Mouse (Mus musculus) cortical plate, adult 2 months (tissue): ENCODE measurements around the gene Ccdc39. TPM values are rescaled to one million over a fixed set of nuclear protein-coding genes. Genes with fewer than 3 reads are reported as not detected.

Experiments
- H3K27ac ChIP-seq: fragments of 200-500 bp; 2 replicates; pipeline ENCODE4 v1.5.1; 2012; ENCODE audit warnings: low read length, control low read depth, inconsistent platforms; ENCODE audit not compliant: insufficient read depth
- H3K4me1 ChIP-seq: fragments of 200-500 bp; 2 replicates; pipeline ENCODE4 v1.6.1; 2011; ENCODE audit warnings: low read length; ENCODE audit not compliant: control insufficient read depth, insufficient read depth
- H3K4me3 ChIP-seq: fragments of 200-500 bp; 2 replicates; pipeline ENCODE4 v1.5.1; 2011; ENCODE audit warnings: mild to moderate bottlenecking, low read length, control low read depth; ENCODE audit not compliant: insufficient read depth
- CTCF ChIP-seq: fragments of 200-500 bp; IDR thresholded peaks from 2 replicates; pipeline ENCODE4 v1.5.1; 2011; ENCODE audit warnings: mild to moderate bottlenecking, control low read depth, low read length; ENCODE audit not compliant: insufficient read depth; ENCODE audit errors: extremely low read depth
- POLR2A ChIP-seq: fragments of 200-500 bp; IDR thresholded peaks from 2 replicates; pipeline ENCODE4 v1.6.1; 2011; ENCODE audit warnings: mild to moderate bottlenecking, low read length, control low read depth; ENCODE audit not compliant: insufficient read depth; ENCODE audit errors: extremely low read depth
- polyA plus RNA-seq: library from polyadenylated mRNA; depleted of rRNA; stranded (reverse); fragments of >200 nt; gene quantifications from 2 replicates; pipeline ENCODE4 v1.2.3, GENCODE M21; 2012; rRNA removed

Ccdc39 gene
- 57.5 and 63.0 TPM in 2 replicates for polyA plus RNA-seq

DNA sequence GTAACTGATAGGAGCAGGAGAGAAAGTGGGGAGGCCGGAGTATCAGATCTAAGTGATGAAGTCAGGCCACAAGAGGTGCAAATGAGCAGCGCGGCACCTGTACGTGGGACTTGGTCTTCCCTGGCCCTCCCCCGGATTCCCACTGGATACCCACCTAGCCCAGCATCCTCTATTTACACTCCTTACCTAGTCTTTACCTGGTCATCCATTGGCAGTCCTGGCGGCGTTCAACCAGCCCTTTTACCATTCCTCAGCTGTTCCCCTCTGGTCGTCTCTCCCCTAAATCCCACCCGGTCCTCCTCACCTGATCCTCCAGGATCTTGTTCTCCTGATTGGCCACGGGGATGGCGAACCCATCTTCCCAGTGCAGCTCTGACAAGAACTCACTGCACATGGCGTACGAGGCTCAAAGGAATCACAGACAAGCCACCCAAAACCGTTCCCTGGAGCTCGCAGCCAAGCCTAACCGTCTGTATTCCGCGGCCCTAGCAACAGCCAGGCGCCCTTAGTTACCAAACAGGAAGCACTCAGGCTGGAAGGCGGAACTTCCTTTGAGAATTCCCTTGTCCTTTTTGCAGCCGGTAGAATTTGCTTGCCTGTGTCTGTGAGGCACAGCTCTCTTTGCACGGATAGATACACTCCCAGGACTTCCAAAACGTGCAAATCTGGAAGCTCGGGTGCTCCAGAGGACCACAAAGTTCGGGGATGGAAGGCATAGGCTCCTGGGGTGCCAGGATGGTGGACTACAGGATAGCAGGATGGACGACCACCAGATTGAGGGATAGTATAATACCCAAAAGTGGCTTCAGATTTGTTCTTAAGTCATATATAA, at the start of gene Ccdc39:
Gene Ccdc39 (minus strand): TSS at position 510 of the 832 bp plus-strand sequence.
- Histone ChIP-seq H3K27ac (no peak within 1 kb of the TSS), H3K4me3 (peak within 1 kb of the TSS; percentile 71), H3K4me1 (no peaks in the 10 kb centered on the region)
- no peak for TF ChIP-seq CTCF
- TF ChIP-seq POLR2A: peak; percentile 81

DNA sequence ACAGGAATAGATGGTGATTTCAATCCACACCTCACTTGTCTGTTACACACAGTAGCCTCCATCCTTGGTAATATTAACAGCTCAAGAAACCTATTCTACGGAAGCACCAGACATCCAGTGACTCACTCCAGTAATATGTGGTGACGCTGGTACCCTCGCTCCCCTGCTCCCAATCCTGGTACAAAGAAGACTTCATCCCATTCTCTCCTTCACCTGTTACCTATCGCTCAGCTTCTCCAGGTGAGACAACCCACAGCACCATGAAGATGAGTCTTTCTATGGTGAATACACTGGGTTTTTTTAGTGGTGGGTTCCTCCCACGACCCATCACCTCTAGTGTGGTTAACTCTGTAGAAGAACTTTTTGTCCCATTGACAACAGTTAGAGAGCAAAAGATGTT, 49.3 kb upstream of the Ccdc39 start:
- Histone ChIP-seq H3K4me3 (no peak overlapping the region), H3K27ac (no peak overlapping the region), H3K4me1 (no peaks in the 10 kb centered on the region)
- no peak for TF ChIP-seq POLR2A
- no peak for TF ChIP-seq CTCF

DNA sequence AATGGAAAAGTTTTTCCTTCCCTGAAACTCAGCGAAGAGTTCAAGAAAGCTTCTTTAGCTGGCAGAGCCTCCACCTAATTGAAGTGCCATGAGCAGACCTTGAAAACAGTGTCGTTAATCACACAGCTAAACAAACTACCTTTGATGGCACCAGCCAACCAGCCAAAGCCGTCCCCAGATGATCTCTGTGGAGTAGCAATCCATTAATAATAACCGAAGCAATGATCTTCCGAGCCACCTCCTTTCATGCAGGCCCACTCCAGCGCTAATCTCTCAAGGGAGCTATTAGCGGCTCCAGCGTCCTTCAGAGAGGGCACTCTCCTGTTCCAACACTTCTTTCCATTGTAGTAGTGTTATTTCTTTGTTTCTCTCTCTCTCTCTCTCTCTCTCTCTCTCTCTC, 43.3 kb upstream of the Ccdc39 start:
- no peaks in the 10 kb centered on the region for H3K4me1 ChIP-seq
- no peak for TF ChIP-seq POLR2A
- TF ChIP-seq CTCF: no peak
- no peak overlapping the region for H3K4me3 ChIP-seq
- H3K27ac ChIP-seq: no peak overlapping the region

DNA sequence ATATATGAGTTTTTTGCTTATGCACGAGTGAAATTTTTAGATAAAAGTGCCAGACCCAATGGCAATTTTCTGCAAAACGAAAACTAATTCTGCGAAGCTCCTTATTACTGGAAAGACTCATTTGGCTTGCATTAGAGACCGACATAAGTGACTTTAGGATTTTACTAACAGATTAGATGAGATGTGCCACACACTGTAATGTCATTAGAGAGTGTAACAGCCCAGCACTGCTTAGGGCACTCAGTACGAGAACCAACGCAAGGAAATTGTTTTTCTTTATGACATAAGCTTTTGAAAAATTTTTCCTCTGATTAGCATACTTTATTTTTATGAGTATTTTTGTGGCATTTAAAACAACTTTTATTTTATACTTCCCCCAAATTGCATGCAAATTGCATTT, 39.0 kb upstream of the Ccdc39 start:
- H3K27ac ChIP-seq: no peak overlapping the region
- TF ChIP-seq CTCF (no peak), POLR2A (no peak)

DNA sequence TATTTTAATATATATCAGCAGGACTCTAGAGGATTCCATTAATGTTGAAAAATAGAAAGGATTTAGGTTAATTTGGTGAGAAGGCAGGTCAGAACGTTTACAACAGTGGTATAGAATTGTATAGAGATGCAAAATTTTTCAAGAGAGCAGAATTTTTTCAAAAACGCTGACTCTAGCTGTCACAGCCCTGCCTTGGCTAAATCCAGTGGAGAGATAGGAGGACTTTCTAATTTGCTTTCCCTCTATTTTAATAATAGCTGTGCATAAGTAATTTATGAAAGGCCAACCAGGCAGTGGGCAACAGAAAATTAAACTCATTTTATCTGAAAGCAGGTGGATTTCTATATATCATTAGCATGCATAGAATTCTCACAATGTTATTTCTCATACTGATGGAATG, 38.6 kb upstream of the Ccdc39 start:
- TF ChIP-seq CTCF (no peak), POLR2A (no peak)
- no peak overlapping the region for H3K27ac ChIP-seq
- H3K4me1 ChIP-seq: no peaks in the 10 kb centered on the region
- H3K4me3 ChIP-seq: no peak overlapping the region

More for the DNA sequence above, 39.0 kb upstream of the Ccdc39 start:
- no peaks in the 10 kb centered on the region for H3K4me1 ChIP-seq
- H3K4me3 ChIP-seq: no peak overlapping the region

DNA sequence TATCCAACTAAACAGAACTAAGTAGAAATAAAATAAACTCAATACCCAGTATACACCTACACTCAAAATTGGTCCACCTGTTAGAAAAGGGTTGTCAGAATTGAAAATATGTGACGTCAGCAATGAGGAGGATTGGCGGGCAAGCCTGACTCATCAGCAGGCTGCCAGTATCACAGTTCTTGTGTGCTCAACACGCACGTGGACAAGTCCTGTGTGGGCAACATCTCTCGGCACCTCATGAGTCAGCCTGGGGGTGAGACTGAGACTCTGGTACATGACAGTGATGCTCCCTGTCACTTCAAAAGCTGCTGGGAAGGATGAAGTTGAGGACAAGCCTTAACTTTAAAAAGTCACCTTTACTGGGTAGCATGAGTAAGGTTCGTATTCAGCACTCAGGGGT, 34.6 kb upstream of the Ccdc39 start:
- TF ChIP-seq CTCF (no peak), POLR2A (no peak)
- Histone ChIP-seq H3K4me3 (no peak overlapping the region), H3K4me1 (no peaks in the 10 kb centered on the region), H3K27ac (no peak overlapping the region)

DNA sequence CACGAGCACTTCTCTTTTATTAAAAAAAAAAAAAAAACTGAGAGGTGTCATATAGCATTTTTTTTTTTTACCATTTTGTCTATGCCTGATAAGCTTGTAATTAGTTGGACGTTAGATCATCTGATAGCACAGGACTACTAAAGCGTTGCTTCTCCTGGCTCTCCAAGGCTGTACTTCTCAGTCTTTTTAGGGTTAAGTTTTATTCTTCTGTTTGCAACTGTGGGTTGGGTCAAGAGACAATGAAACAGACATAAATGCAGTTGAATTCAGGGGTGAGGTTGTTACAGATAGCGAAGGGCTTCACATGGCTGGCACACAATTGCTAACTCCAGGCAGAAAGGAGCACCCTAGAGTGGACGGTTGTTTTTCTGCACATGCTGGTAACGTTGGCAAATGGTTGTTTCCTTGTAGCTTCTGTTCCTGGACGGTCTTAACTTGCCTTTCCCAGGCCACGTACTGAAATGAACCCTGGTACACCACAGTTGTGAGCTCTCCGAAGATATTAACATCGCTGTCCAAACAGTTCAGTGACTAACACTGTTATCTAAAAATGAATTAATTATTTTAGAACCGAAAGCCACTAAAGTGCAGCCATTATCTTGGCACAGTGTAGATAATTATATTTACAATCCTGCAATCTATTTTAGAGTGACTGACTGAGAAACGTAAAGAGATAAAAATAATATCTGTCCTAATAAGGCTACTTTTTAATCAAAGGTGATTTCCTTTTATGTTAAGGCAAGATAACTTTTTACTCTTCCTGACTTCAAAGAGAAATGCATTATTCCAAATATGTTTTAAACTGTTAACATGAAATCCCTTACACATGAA, 30.6 kb upstream of the Ccdc39 start:
- TF ChIP-seq CTCF: no peak
- no peak for TF ChIP-seq POLR2A
- Histone ChIP-seq H3K4me3 (no peak overlapping the region), H3K27ac (no peak overlapping the region), H3K4me1 (no peaks in the 10 kb centered on the region)

DNA sequence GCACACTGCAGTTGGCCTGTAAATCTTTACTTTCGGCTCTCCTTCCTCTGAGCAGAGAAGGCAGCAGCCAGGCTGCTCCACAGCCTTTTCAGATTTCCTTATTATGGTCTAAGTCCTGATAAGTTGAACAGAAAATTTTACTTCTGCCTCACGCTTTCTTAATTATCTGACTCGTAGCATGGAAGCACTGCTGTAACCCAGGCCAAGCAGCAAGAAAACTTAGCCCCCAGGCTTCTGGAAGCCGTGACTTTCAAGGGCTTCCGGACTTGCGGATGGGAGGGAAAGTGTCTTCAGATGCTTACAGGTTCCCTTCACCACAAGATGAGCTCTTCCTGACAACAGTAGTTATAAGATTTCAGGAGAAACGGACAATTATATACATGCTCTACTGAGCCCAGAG, 29.7 kb upstream of the Ccdc39 start:
- no peak for TF ChIP-seq POLR2A
- no peak for TF ChIP-seq CTCF
- H3K27ac ChIP-seq: no peak overlapping the region
- no peak overlapping the region for H3K4me3 ChIP-seq
- H3K4me1 ChIP-seq: no peaks in the 10 kb centered on the region

DNA sequence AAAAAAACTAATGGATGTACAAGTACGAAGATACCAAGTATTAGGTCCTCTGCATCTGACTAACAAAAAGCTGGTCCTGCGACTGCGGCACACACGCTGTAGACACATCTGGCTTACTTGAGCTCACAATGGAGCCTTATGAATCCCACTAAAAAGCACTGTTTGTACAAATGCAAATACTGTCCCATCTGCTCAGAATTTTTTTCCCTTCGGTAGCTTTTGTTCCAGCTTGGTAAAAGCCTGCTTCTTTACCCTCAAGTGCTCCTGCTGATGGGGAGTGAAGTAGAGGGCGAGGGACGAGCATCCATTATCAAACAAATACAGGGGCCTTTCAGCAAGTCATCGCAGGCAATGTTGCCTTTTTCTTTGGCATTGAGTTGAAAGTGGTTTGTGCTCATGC, 29.3 kb upstream of the Ccdc39 start:
- Histone ChIP-seq H3K4me3 (no peak overlapping the region), H3K4me1 (no peaks in the 10 kb centered on the region), H3K27ac (no peak overlapping the region)
- no peak for TF ChIP-seq POLR2A
- TF ChIP-seq CTCF: no peak

DNA sequence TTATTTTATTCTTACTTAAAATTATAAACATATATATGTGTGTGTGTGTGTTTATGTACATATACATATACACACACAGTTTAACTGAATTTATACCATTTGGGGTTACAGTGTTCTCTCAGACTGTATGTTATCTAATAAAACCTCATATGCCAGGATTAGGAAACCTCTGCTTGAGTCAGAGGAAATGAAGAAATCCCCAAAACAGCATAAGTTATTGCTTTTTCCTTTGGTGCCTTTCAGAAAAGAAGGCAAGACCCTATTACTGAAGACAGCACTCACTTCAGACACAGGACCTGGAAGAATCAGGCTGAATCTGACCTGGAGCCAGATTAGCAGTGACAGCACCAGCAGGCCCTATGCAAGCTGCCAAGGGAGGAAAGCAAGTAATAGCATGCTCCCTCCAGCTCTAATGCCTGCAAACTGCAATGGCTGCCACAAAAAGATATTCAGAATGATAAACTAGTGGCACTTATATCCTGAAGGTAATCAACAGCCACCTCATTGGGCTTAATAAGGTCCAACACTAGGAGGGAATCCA, 20.0 kb upstream of the Ccdc39 start:
- no peaks in the 10 kb centered on the region for H3K4me1 ChIP-seq
- no peak overlapping the region for H3K27ac ChIP-seq
- TF ChIP-seq POLR2A: no peak
- TF ChIP-seq CTCF: no peak
- no peak overlapping the region for H3K4me3 ChIP-seq
